Mouse (Mus musculus): ENCODE results near the gene Apol6. TPM values are rescaled to one million over a fixed set of nuclear protein-coding genes. Genes with fewer than 3 reads are reported as not detected.
A peak's percentile ranks its signal among the peaks of the same experiment; 100 is the strongest.

Apol6 gene
- 10 to 100 TPM; 12.9 to 22.4 TPM for total RNA-seq (2021)
- long read RNA-seq, experiment 1, partial matches to known transcripts, result 1 of 5 reads
- long read RNA-seq, experiment 1, other reads (novel, unspliced or antisense), result 0 of 5 reads
- long read RNA-seq, experiment 2, partial matches to known transcripts, result 1 of 8 reads
- long read RNA-seq, experiment 2, other reads (novel, unspliced or antisense), result 7 of 8 reads

DNA sequence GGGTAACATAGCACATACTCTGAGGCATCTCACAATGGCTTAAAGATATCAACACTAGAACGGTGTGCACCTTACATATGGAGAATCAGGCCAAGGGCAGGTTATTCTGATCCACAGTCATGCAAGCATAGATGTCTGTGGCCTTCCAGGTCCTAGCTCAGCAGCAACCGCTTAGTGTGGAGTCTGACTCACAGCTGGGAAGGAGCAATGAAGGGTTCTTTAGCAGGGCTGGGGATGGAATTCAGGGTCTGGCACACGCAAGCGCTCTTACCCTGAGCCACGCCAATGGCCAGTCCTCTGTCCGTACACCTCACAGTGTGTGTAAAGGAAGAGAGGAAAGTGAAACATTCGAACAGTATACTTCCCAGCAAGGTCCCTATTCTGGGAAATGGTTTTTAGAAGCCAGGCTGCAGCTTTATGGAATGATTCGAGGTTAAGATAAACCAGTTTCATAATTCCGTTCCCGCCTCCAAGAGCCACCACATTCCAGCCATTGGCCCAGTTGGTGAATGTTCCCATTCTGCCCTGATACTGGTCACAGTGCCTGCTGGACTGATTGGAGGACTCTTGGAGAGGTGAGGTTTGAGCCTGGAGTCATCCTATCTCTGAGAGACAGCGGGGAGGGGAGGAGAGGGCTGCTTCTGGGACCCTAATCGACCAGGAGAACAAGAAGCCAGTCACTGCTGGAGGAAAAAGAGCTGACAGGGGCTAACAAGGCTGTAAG, at the start of gene Apol6:
Gene Apol6 (plus strand): TSS at position 133 of the 724 bp plus-strand sequence.
- peak; percentile 44 to 55 for DNase-seq

DNA sequence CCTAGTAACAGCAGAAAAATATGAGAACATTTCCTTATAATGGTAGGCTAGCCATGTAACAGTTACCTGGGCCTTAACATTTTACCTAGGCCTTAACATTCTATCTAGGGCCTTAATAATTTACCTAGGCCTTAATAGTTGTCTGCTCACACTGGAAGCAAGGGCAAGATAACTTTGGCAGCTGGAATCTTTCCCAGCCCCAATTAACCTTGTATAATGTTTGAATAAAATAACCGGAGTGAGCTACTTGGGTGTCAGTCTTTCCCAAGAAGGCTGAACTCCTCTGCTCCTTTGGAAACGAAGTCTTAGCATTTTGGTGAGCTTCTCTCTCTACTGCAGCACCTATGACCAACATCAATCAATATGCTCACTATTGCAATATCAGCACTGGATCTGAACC, 46.5 kb upstream of the Apol6 start:
- DNase-seq, result no peak

DNA sequence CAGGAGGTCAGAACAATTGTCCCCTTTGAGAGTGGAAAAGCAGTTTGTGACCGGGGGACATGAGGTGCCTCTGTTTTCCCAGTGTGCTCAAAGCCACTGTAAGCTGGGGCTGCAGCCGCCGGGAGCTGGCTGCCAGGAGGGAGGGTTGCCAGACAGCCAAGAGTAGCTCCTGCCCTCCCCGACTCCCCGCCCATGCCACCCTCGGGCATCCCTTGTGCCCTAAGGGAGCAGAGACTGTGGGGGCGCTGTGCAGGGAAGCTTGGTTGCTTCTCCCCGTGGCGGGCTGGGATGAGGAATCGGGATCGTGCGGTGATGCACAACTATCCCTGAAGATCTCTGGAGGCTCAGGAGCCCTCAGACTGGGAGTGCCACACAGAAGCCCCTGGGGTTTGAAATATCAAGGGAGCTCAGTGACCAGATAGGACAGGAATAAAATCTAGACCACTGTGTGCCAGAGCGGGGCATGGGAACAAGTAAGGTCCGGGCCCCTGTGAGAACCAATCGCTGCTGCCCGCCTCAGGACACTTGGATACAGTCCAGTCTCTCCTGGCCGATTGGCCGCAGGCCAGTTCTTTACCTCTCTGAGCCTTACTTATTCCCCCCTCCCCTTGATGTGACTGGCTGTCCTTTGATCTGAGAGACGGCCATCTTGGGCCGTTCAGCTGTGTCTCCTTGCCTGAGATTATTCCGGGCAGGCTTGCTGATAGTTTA, 45.5 kb upstream of the Apol6 start:
- peak; percentile 39 to 71 for DNase-seq

DNA sequence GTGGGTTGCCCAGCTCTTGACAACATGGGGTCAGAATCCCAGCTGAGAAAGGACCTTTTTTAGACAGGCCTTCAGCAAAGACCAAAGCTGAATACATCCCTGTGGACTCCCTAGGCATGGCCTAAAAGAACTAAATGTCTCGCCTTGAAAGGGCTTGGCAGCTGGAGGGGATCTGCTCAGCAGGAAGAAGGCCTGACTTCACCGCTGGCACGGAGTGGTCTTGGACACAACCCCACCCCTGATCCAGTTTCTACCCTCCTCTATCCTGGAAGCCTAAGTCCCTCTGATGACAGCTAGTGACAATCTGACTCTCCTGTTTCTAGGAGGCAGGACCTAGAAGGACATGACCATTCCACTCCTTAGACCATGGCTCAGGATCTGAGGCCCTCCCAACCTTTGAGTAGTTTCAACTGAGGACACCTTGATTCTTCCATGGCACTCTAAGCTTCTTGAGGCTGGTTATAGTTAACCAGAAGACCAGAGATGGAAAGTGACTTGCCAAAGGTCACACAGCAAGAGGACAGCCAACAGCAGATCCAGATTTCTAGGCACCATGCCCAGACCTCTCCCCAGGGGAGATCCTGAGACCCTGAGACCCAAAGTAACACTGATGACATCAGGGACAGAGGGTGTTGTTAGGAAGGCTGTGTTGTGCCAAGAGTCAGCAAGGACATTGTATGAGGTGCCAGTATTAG, 41.2 kb upstream of the Apol6 start:
- no peak for DNase-seq

DNA sequence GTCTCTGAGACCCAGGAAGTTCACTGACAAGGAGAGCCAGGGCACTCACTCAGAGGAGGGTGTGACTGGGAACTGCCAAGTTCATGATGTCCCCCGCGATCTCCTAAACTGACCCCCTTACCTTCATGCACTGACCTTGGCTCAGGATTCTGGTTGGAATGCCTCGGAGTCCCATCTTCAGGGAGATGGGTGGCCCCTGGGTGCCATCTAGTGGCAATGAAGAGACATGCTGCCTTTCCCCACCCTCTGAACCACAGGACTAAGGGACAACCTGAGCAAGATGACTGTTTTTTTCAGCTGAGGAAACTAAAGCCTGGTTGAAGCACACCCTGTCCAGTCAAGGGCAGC, 40.7 kb upstream of the Apol6 start:
- DNase-seq, result peak; percentile 59 to 78

DNA sequence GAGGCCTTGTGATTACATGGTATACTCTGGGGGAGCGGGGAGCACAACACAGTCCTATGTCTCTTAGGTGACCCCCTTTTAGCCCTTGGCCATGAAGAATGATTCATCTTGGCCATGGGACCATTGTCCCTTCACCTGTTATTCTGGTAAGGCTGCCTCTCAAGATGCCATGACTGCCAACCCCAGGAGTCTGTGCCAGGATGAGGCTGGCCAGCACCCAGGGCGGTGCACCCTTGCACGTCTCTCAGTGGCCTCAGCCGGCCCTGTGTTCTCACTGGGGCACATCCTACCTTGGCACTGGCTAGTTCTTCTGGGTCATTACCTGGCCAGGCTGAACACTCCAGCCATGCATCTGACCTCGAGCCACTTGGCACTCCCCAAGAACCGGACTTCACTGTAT, 35.7 kb upstream of the Apol6 start:
- peak in 1 of 2 experiments; percentile 51 for DNase-seq

DNA sequence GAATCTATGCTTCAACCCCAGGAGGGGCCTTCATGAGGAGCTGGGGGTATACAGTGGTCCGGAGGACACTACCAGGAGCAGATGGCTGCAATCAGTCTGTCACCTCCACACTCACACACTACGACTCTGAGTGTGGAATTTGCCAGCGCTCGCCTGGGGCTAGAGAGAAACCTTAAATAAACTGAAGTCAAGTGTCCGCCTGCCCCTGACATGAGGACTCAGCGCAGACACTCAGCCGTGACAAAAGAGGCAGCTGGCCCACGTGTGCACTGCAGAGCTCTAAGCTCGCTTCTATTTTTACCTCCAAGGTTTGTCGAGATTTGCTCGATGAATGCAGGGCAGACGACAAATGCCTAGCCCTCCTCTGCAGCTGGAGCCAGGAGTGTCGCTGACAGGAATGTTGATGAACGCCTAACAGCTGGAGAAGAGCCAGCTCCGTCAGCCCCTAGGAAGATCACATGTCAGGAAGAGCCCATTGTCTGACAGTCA, 30.7 kb upstream of the Apol6 start:
- peak; percentile 48 to 63 for DNase-seq

DNA sequence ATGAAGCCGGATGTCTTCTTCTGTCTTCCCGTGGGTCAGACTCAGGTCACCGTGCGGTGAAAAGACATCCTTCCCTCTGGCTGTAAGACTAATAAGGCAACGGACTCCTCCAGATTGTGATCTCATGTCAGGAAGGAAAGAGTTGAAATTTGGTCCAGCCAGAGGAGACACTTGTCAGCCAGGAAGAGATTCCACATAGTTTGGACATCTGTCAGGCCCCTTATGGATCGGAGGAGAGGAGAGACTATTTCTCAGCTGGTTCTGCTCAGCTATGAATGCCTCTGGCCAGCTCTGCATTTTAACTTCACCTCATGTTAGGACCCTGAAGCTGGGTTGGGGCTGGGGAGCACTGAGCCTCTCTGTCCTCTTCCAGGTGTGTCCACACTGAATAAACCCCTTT, 30.1 kb upstream of the Apol6 start:
- no peak for DNase-seq

DNA sequence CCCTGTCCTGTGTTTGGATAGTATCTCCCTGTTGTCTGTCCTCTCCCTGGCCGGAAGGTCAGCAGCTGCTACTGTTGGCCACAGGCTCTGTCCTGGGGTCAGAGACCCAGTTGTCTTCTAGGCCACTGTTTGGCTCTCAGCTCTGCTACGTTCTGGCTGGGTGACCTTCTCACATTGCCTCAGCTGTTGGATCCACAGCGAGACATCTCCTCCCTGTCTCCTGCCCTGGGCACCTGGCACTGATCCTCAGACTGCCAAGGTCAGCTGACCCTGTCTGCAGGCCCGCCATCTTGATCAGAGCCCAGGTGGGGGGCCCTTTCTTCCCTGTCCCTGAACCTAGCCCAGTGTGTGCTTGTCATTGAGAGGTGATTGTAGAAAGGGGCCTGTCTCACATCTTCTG, 29.5 kb upstream of the Apol6 start:
- DNase-seq, result no peak

DNA sequence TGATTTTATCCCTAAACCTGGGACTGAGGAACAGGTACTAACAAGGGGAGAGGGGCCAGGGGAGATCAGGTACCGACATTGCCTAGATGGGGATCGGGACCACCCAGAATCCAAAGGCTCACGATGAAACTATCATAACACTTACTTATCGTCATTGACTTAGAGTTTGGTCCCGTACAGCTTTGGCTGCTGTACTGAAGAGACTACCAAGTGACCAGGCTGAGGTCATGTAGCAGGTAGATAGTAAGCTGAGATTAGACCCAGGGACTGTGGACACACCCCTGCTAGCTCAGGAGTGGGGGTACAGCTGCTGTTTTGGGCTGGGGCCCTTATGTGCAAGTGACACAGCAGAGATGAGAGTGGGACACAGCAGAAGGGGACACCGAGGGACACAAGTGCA, 28.0 kb upstream of the Apol6 start:
- no peak for DNase-seq

DNA sequence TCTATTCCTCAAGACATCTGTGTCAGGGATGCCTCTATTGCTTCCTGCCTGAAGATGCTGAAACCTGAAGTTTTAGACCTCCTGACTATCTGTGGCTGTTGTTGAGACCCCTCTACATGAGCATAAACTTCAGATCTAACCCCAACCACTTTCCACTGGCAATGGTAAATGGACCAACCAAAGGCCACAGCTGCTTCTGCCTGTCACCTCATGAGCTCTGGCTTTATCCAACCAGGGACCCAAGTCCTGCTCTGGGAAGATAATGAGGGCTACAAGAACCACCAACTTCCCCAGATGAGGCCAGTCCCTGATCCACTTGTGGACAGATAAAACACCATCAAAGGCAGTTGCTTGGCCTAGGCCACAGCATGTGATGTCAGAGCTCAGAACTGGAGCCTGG, 26.6 kb upstream of the Apol6 start:
- no peak for DNase-seq

DNA sequence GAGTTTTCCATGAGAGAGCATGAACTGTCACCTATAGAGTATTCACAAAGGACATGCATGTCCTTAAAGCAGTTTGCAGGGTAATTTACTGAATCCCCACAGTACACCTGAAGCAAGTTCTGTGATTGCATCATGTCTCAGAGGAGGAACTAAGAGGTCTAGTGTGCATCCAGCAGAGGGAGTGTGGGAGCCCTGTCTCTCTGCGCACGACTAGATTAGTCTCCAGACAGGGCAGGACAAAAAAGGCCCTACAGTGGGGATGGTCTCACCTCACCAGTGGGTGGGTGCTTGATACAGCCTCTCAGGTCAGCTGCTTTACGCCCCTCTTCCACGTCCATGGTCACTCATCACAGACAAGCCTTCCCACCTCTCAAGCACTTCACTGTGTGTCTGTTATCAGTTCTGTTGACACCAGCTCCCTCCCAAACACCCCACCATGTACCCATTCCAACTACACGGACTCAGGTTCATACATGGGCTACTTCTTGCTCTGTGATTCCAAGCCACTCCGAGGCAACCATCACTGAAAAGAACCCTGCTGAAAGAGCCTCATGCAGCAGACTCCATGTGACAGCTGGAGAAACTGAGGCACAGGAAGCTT, 25.7 kb upstream of the Apol6 start:
- DNase-seq, result peak; percentile 44 to 66

DNA sequence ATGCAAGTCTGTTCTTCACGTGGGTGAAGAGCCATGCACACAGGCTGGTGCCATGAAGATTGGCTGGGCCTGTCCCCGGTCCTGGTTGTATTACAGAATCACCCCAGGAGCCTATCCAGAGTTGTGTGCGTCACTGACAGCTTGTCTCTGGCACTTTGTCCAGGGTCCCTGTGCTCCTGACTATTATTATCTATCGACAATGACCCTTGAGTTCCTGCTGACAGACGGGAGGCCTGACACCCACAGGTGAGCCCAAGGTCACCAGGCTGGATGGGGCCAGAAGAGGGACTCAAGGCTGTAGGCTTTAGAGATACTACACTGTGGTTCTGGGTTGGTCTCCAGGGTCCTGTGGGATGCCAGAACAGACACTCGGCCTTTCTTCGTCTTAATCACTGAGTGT, 25.0 kb upstream of the Apol6 start:
- no peak for DNase-seq

DNA sequence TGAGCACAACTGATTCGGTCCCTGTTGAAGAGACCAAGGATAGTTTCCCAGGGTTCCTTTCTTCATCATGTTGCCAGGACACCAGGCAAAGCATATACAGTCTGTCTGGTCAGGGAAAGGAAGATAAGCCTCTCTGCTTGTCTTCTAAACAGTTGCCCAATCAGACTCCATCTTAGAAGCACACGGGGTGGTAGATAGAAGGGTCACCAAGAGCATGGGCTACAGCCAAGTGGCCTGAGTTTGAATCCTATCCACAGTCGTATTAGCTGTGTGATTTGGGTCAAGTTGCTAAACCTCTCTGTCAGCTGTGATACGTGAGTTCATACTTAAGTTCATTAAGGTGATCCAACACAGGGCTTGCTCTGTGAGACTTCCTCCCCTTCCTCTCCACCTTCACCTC, 24.4 kb upstream of the Apol6 start:
- no peak for DNase-seq

DNA sequence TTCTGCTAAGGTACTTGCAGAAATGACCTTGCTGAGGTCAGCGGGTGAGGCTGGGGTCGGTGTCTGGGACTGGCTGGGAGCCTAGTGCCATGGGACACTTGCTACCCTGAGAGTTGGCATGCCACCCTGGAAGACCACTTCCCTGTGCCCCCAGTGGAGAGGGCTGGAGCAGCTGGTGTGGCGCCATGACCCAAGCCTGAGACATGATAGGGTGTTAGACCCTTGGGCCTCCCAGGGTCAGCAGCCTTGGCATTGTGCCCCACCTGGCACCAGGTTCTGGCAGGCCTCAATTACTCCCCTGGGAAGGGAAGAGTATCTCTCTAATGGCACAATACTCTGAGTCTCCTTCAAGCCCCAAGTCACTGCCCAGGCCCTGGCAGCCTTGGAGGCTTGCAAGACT, 23.5 kb upstream of the Apol6 start:
- DNase-seq, result peak in 1 of 2 experiments; percentile 35

DNA sequence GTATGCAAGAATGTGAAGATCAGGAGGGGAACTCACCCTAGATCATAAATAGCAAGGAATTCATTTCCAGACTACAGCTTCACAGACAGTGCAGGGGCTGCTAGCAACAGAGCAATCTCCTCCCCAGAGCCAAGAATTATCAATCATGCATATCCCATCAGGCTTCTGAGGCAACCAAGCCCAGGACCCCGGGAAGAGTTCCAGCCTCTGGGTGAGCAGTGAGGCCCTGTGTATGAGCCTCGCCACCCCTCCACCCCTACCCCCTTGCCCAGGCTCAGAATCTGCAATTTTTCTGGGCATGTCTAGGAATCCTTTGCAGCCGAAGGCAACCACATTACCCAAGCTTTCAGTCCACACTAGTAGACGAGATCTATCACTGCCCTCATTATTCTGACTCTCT, 22.7 kb upstream of the Apol6 start:
- no peak for DNase-seq

DNA sequence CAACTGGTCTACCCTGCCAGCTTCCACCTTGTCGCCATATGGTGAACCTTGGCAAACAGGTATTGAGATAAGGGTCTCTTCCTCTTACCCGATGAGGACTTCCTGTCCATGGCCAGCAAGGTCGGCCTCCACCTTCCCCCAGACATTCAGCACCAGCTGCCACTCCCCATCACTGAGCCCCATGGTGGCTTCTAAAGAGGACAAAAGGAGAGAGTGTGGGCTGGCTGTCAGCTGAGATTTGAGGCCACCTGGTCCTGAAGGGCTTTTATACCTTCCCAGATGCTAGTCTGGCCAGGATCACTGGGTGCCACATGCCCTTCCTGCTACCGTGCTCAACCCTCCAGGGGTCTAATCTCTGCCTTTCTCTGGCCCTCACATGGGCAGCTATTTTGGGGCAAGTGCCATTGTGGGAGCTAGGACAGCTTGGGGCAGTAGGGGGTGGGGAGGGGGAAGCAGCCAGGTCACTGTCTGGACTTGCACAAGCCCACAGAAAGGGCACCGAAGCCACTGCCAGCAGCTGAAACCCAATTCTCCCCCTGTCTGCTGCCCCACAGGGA, 22.1 kb upstream of the Apol6 start:
- no peak for DNase-seq

DNA sequence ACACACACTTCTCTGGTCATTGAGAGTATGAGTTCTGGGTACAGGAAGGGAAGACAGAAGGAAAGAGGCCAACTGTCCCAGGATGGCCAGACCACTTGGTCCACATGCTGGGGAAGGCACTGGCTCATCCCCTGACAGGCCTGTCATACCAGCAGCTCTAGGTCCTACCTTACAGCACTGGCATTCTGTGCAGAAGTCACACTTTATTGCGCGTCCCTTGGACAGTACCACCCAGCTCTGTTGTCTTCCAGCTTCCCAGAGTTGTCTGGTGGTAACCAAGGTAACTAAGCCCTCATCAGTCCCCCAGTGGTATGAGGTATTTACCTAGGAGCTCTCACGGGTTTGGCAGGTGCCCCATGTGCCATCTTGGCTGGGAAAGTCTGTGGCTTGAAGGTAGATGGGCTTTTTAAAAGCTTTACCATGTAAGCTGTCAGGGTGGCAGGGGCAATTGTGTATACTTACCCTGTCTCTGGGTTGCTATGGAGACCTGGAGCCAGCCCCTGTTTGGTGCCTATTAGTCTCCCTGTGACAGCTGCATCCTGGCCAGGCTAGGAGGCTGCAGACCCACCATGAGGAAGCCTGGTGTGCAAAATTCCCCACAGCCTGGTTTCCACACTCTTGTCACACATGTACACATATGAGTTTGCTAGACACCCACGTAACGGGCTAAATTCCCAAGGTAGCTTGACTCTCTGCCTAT, 18.5 kb upstream of the Apol6 start:
- DNase-seq, result no peak

DNA sequence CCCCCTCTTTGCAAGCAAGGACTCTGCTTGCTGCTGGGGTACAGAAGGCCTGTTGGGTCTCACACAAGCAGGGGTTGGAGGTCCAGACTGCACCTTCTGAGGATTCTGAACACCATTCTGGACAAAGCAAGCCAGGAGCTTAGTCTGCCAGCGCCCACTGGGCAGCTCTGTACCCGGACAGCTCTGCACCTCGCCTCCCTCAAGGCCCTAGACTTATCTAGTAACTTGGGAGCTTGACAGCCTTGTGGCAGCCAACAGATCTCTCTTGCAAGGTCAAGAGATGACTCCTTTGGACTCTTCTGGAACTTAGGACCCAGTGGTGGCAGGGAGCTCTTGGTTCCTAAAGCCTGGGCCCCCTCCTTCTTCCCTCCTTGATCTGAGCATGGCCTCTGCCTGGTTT, 17.4 kb upstream of the Apol6 start:
- DNase-seq, result peak in 1 of 2 experiments; percentile 41

DNA sequence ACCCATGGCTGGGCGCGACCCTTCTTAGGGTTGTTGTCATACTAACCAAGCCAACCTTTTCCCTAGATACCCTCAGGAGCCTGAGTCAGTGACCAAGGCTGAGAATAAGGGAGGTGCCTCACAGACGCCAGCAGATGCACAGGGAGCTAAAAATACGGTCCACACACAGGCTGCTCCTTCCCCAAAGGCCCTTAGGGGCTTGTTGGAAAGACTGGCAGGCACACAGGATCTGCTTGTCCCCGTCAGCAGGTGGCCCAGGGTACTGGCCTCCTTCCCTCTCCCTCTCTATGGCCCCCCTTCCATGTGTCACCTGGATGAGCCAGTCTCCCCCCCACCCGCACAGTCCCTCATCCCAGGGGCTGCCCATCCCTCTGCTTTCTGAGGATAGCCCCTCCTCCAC, 16.9 kb upstream of the Apol6 start:
- no peak for DNase-seq

DNA sequence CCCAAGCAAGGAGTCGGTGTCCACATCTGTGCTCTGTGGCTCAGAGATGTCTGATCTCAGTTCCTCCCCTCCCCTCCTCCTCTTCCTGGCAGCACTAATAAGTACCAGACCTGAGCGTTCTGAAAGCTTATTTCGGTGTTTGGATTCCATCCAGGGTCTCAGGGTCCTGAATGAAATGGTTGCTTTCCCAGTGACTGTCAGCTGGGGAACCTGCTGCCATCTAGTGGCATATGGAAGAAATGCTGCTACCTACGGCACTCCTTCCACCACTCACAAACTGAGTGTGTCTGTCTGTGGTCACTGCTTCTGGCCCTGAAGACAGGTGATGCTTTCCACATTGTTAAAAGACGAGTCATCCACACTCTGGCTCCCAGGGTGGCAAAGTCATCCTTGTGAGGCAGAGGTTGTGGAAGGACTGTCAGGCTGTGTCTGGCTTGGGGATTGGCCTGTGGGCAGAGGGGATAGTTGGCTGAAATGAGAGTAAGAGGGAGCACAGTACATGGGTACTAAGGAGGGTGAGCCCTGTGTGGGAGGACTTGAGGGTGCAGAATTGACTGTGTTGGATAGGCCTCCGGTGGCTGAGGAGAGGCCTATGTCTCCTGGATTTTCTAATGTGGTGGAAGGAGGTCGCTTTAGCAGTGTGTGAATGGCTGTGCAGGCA, 15.1 kb upstream of the Apol6 start:
- peak; percentile 40 to 73 for DNase-seq
